Mouse (Mus musculus): Measurements from ENCODE around the gene Sh3bp5l.

GRCm38 (mm10) chr11:58330276-58331148 is at the start of gene Sh3bp5l, which contains the start of gene Zfp672:
- TF ChIP-seq CTCF (IDR thresholded peaks at IDR 0.05; ENCODE audit: low read depth, low read length) (no peak), POLR2A (IDR thresholded peaks at IDR 0.05; ENCODE audit: insufficient read depth, low read length) (no peak)

Measured in ES-Bruce4 (cell line).